Mouse (Mus musculus) bone marrow, adult 2 months (tissue): ENCODE measurements around the gene Nova2.

Experiments used
- CTCF ChIP-seq: fragments of 200-500 bp; IDR thresholded peaks from 2 replicates; pipeline ENCODE4 v1.5.1; 2011; ENCODE audit warnings: low read length, control low read depth; ENCODE audit not compliant: control insufficient read depth, insufficient read depth
- POLR2A ChIP-seq: fragments of 200-500 bp; IDR thresholded peaks from 2 replicates; pipeline ENCODE4 v1.6.1; 2011; ENCODE audit warnings: low read depth, mild to moderate bottlenecking, control low read depth, low read length, borderline replicate concordance; ENCODE audit not compliant: control insufficient read depth

GRCm38 (mm10) chr7:19003902-19004630, 78.4 kb downstream of the Nova2 start, which contains the start of gene Irf2bp1:
- peak; percentile 81; the same call in 1 of the 2 replicates for TF ChIP-seq POLR2A
- no peak for TF ChIP-seq CTCF
